Mouse (Mus musculus) embryonic facial prominence, embryonic 14.5 days (tissue): ENCODE measurements around the gene Dhx30. TPM values are rescaled to one million over a fixed set of nuclear protein-coding genes. Genes with fewer than 3 reads are reported as not detected.
"Not testable (repeated sequence)": the region's sequence is repeated elsewhere in the genome, so short reads cannot be mapped to it uniquely, and the experiment has no call there.

ENCODE experiments used
- ATAC-seq: fragments of 200-750 bp; cut with Nextera tagmentation; 2 replicates; pipeline ENCODE4 v1.8.0; 2017; ENCODE audit warnings: low read depth, moderate number of reproducible peaks, moderate TSS enrichment
- DNase-seq: peaks from one replicate; pipeline ENCODE4 v3.0.0-alpha.2; 2015; ENCODE audit warnings: low spot score
- H3K27ac ChIP-seq: fragments of 300-500 bp; sonication (generic); replicated peaks from 2 replicates; pipeline ENCODE4 v1.5.1; 2014; ENCODE audit warnings: low read depth, mild to moderate bottlenecking, low read length, moderate library complexity
- H3K27me3 ChIP-seq: fragments of 300-500 bp; sonication (generic); replicated peaks from 2 replicates; pipeline ENCODE4 v1.6.1; 2014; ENCODE audit warnings: low read length; ENCODE audit not compliant: control insufficient read depth, insufficient read depth
- H3K36me3 ChIP-seq: fragments of 300-500 bp; sonication (generic); 2 replicates; pipeline ENCODE4 v1.6.1; 2014; ENCODE audit warnings: low read length, mixed read lengths; ENCODE audit not compliant: control insufficient read depth, insufficient read depth
- H3K4me1 ChIP-seq: fragments of 300-500 bp; sonication (generic); 2 replicates; pipeline ENCODE4 v1.6.1; 2014; ENCODE audit warnings: antibody characterized with exemption, low read length; ENCODE audit not compliant: control insufficient read depth, insufficient read depth
- H3K4me2 ChIP-seq: fragments of 300-500 bp; sonication (generic); 2 replicates; pipeline ENCODE4 v1.6.1; 2014; ENCODE audit warnings: low read depth, mild to moderate bottlenecking, low read length, moderate library complexity, mixed read lengths
- H3K4me3 ChIP-seq: fragments of 300-500 bp; sonication (generic); 2 replicates; pipeline ENCODE4 v1.5.1; 2014; ENCODE audit warnings: low read depth, mild to moderate bottlenecking, low read length
- H3K9ac ChIP-seq: fragments of 300-500 bp; sonication (generic); 2 replicates; pipeline ENCODE4 v1.6.1; 2014; ENCODE audit warnings: low read depth, mild to moderate bottlenecking, low read length, moderate library complexity, mixed read lengths
- H3K9me3 ChIP-seq: fragments of 300-500 bp; sonication (generic); 2 replicates; pipeline ENCODE4 v1.6.1; 2016; ENCODE audit warnings: low read length; ENCODE audit not compliant: control insufficient read depth
- WGBS: fragments of 180-500 bp; shearing (Covaris S2); extraction: QIAGEN DNeasy Blood & Tissue Kit; methylation state at CpG from one replicate; pipeline ENCODE4 v1.1.7; 2014; 5-methylcytosine and 5-hydroxymethylcytosine counted together
- polyA plus RNA-seq: library from polyadenylated mRNA; unstranded; fragments of >200 nt; fragmentation: Nextera tagmentation; extraction: Ambion mirVana; gene quantifications from 2 replicates; pipeline ENCODE4 v1.2.1, GENCODE M21; 2014

Gene Dhx30
- polyA plus RNA-seq, 1 experiment from 2014 or later: 110 TPM

- Histone ChIP-seq H3K4me1 (peaks cover 8% of the 10 kb centered on the region; the same call in 1 of the 2 replicates), H3K9ac (no peak overlapping the region; the same call in 1 of the 2 replicates), H3K27ac (no peak overlapping the region), H3K36me3 (peaks cover 23% of the 10 kb centered on the region), H3K27me3 (no peaks in the 10 kb centered on the region), H3K4me3 (peak overlapping the region; percentile 95), H3K4me2 (peak overlapping the region; percentile 64), H3K9me3 (no peaks in the 10 kb centered on the region)
- DNase-seq (no peak), ATAC-seq (no peak)
- WGBS: 63% methylated on average over 6 of the region's 6 CpGs
These were observed 15.3 kb upstream of the Dhx30 start for GRCm38 (mm10) chr9:110132921-110133320.

GRCm38 (mm10) chr9:110132201-110132605 lies 14.6 kb upstream of the Dhx30 start:
- Histone ChIP-seq H3K9me3 (no peaks in the 10 kb centered on the region), H3K27me3 (no peaks in the 10 kb centered on the region), H3K4me1 (peaks cover 8% of the 10 kb centered on the region; the same call in 1 of the 2 replicates), H3K4me2 (peak overlapping the region; percentile 64), H3K4me3 (peak overlapping the region; percentile 95), H3K9ac (peak overlapping the region; percentile 99), H3K27ac (peak overlapping the region; percentile 93), H3K36me3 (peaks cover 22% of the 10 kb centered on the region)
- ATAC-seq: peak; percentile 51
- peak; percentile 37 for DNase-seq
- 0% methylated on average over 17 of the region's 38 CpGs for WGBS

- H3K9ac ChIP-seq: peak overlapping the region; percentile 99
- H3K27me3 ChIP-seq: no peaks in the 10 kb centered on the region
- H3K36me3 ChIP-seq: peaks cover 17% of the 10 kb centered on the region
- H3K4me1 ChIP-seq: peaks cover 8% of the 10 kb centered on the region; the same call in 1 of the 2 replicates
- DNase-seq: peak; percentile 99
- H3K9me3 ChIP-seq: no peaks in the 10 kb centered on the region
- peak; percentile 97 for ATAC-seq
- peak overlapping the region; percentile 64 for H3K4me2 ChIP-seq
- H3K27ac ChIP-seq: peak overlapping the region; percentile 93
- peak overlapping the region; percentile 95 for H3K4me3 ChIP-seq
- 2% methylated on average over 19 of the region's 64 CpGs for WGBS
These were observed 14.0 kb upstream of the Dhx30 start for GRCm38 (mm10) chr9:110131525-110132197.

GRCm38 (mm10) chr9:110130896-110131524 lies 13.4 kb upstream of the Dhx30 start:
- Histone ChIP-seq H3K9me3 (no peaks in the 10 kb centered on the region), H3K27me3 (no peaks in the 10 kb centered on the region), H3K4me3 (peak overlapping the region; percentile 95), H3K27ac (peak overlapping the region; percentile 93), H3K4me1 (peaks cover 8% of the 10 kb centered on the region; the same call in 1 of the 2 replicates), H3K36me3 (peaks cover 10% of the 10 kb centered on the region; the same call in 1 of the 2 replicates), H3K9ac (peak overlapping the region; percentile 99), H3K4me2 (peak overlapping the region; percentile 52)
- 25% methylated on average over 10 of the region's 10 CpGs for WGBS
- ATAC-seq: no peak
- DNase-seq: no peak

GRCm38 (mm10) chr9:110124008-110124540 lies 6.4 kb upstream of the Dhx30 start:
- not testable (repeated sequence) for H3K27ac ChIP-seq, ATAC-seq, H3K36me3 ChIP-seq, H3K9ac ChIP-seq, H3K4me2 ChIP-seq, H3K4me3 ChIP-seq, DNase-seq, H3K4me1 ChIP-seq, H3K27me3 ChIP-seq, H3K9me3 ChIP-seq
- 71% methylated on average over 2 of the region's 2 CpGs for WGBS

GRCm38 (mm10) chr9:110123322-110123721 lies 5.7 kb upstream of the Dhx30 start:
- H3K27me3 ChIP-seq: no peaks in the 10 kb centered on the region
- no peaks in the 10 kb centered on the region for H3K9me3 ChIP-seq
- H3K9ac ChIP-seq: no peak overlapping the region
- no peak overlapping the region for H3K27ac ChIP-seq
- WGBS: 77% methylated on average over 2 of the region's 2 CpGs
- peaks cover 1% of the 10 kb centered on the region for H3K4me1 ChIP-seq
- no peaks in the 10 kb centered on the region for H3K36me3 ChIP-seq
- DNase-seq (no peak), ATAC-seq (no peak)
- no peak overlapping the region for H3K4me3 ChIP-seq
- no peak overlapping the region for H3K4me2 ChIP-seq

- Histone ChIP-seq H3K27me3 (no peaks in the 10 kb centered on the region), H3K9me3 (no peaks in the 10 kb centered on the region), H3K27ac (no peak overlapping the region), H3K4me2 (no peak overlapping the region), H3K4me1 (peaks cover 4% of the 10 kb centered on the region), H3K36me3 (no peaks in the 10 kb centered on the region), H3K4me3 (no peak overlapping the region), H3K9ac (no peak overlapping the region)
- 77% methylated on average over 4 of the region's 4 CpGs for WGBS
- DNase-seq: peak; percentile 40
- ATAC-seq: no peak
These were observed 3.8 kb upstream of the Dhx30 start for GRCm38 (mm10) chr9:110121424-110121823.

GRCm38 (mm10) chr9:110118249-110118648 lies 619 bp upstream of the Dhx30 start:
- ATAC-seq (no peak), DNase-seq (no peak)
- Histone ChIP-seq H3K27me3 (no peaks in the 10 kb centered on the region), H3K4me2 (peak overlapping the region; percentile 66), H3K9me3 (no peaks in the 10 kb centered on the region), H3K4me1 (peaks cover 9% of the 10 kb centered on the region), H3K27ac (peak overlapping the region; percentile 97), H3K4me3 (peak overlapping the region; percentile 95), H3K9ac (peak overlapping the region; percentile 95), H3K36me3 (peaks cover 15% of the 10 kb centered on the region)
- WGBS: 65% methylated on average over 1 of the region's 1 CpGs
